10 mouse cellular contexts compared by ENCODE assay signal in genomic region chr11:85644027-85644747, GRCm38 (mm10).
DNase-seq lines count a peak whose midpoint lies in the region; ATAC-seq lines count a peak whose summit lies in the region.
"Had no signal": no experiment of that assay in that cellular context is flagged by ENCODE, and none has a peak within 500 bp of the region (broad histone marks: within the 10 kb centered on the region; RNA-seq: fewer than 3 reads in every experiment).

No protein-coding gene starts in this region.

- ATAC-seq in lung, embryonic 15.5 days (ENCODE audit: borderline replicate concordance, extremely low read depth, low FRiP score, low TSS enrichment): peak; percentile 42
- ATAC-seq in liver, embryonic 16.5 days (ENCODE audit: low read depth): peak; percentile 68; the same call in 1 of the 2 replicates
- ATAC-seq: Patski had no signal

- no peaks in the 10 kb centered on the region for H3K36me3 ChIP-seq in lung, embryonic 15.5 days
- H3K36me3 ChIP-seq in liver, embryonic 16.5 days (ENCODE audit: control insufficient read depth, insufficient read depth): no peaks in the 10 kb centered on the region

- H3K9ac ChIP-seq in lung, embryonic 15.5 days: no peak overlapping the region
- no peak overlapping the region for H3K9ac ChIP-seq in liver, embryonic 16.5 days (ENCODE audit: low read depth, low read length)

- no peak overlapping the region for H3K4me3 ChIP-seq in lung, embryonic 15.5 days
- H3K4me3 ChIP-seq in liver, embryonic 16.5 days (ENCODE audit: low read depth, low read length): no peak overlapping the region
- H3K4me3 ChIP-seq: left cerebral cortex, adult 2 months had no signal

- peak overlapping the region; percentile 68 for H3K27ac ChIP-seq in lung, embryonic 15.5 days
- H3K27ac ChIP-seq in liver, embryonic 16.5 days (ENCODE audit: low read length): no peak overlapping the region; the same call in 1 of the 2 replicates
- H3K27ac ChIP-seq: left cerebral cortex, adult 2 months had no signal

- H3K27me3 ChIP-seq in lung, embryonic 15.5 days: no peaks in the 10 kb centered on the region
- no peaks in the 10 kb centered on the region for H3K27me3 ChIP-seq in liver, embryonic 16.5 days (ENCODE audit: control insufficient read depth, insufficient read depth, low read depth, low read length)
- H3K27me3 ChIP-seq: Patski had no signal

- H3K4me1 ChIP-seq in lung, embryonic 15.5 days: peaks cover 40% of the 10 kb centered on the region
- H3K4me1 ChIP-seq in liver, embryonic 16.5 days (ENCODE audit: control insufficient read depth, low read depth, low read length): peaks cover 20% of the 10 kb centered on the region

- 27% methylated on average over 12 of the region's 12 CpGs for WGBS in lung, embryonic 15.5 days
- 21% methylated on average over 12 of the region's 12 CpGs for WGBS in liver, embryonic 16.5 days (ENCODE audit: insufficient replicate concordance)

- H3K4me2 ChIP-seq in lung, embryonic 15.5 days: 0 out of 2 replicates have a peak overlapping the region, but pooled peaks have one; percentile 17
- H3K4me2 ChIP-seq in liver, embryonic 16.5 days (ENCODE audit: low read depth, low read length): peak overlapping the region; percentile 44

- no peaks in the 10 kb centered on the region for H3K9me3 ChIP-seq in lung, embryonic 15.5 days
- H3K9me3 ChIP-seq in liver, embryonic 16.5 days (replicated peaks; ENCODE audit: control insufficient read depth, low read length): no peaks in the 10 kb centered on the region

- peak; percentile 43 for DNase-seq in embryo, embryonic 10.5 days (ENCODE audit: low spot score)
- DNase-seq in embryo, embryonic 9.5 days (ENCODE audit: extremely low spot score): no peak
- DNase-seq in lung, postnatal 14 days: no peak
- peak; percentile 15 for DNase-seq in heart, postnatal 4 days
- no peak for DNase-seq in spleen, postnatal 36 days (ENCODE audit: low spot score in 2 of 2)
- DNase-seq in thymus, postnatal 4 days: no peak

Comparison
In these comparisons a context has a peak if more than half of its experiments do, and no peak if none do; other contexts are left out.
1. DNase-seq: peak in embryo, embryonic 10.5 days (single experiment) and heart, postnatal 4 days (single experiment); none in embryo, embryonic 9.5 days (single experiment), lung, postnatal 14 days (single experiment), spleen, postnatal 36 days (0 of 2) and thymus, postnatal 4 days (single experiment).